Mouse (Mus musculus) ES-E14 (cell line): ENCODE results near the gene Abcg4. TPM values are rescaled to one million over a fixed set of nuclear protein-coding genes. Genes with fewer than 3 reads are reported as not detected.

ENCODE experiments used
- DNase-seq: peaks from one replicate; pipeline ENCODE4 v3.0.0-alpha.2; 2013; ENCODE audit warnings: low read depth, low spot score
- H3K27ac ChIP-seq: 2 replicates; pipeline ENCODE4 v1.5.1; 2012; ENCODE audit warnings: low read depth, mild to moderate bottlenecking, low read length, moderate library complexity, mixed read lengths; ENCODE audit not compliant: poor library complexity, insufficient read depth, severe bottlenecking
- H3K36me3 ChIP-seq: 2 replicates; pipeline ENCODE4 v1.6.1; 2012; ENCODE audit warnings: mild to moderate bottlenecking, low read length, moderate library complexity, mixed read lengths; ENCODE audit not compliant: control insufficient read depth, poor library complexity, insufficient read depth, severe bottlenecking
- H3K4me1 ChIP-seq, 2 experiments: fragments of 150-350 bp in 1 of 2; sonication (generic) in 1 of 2; 2 replicates each; pipeline ENCODE4 v1.6.1; 2012; ENCODE audit warnings: low read length in 2 of 2, mild to moderate bottlenecking in 1 of 2, mixed read lengths in 1 of 2; ENCODE audit not compliant: control insufficient read depth in 2 of 2, insufficient read depth in 2 of 2, poor library complexity in 1 of 2
- H3K4me3 ChIP-seq, 2 experiments: fragments of 150-350 bp in 1 of 2; sonication (generic) in 1 of 2; 2 replicates each; pipeline ENCODE4 v1.5.1; 2012; ENCODE audit warnings: low read length in 2 of 2, low read depth in 1 of 2, mild to moderate bottlenecking in 1 of 2, mixed read lengths in 1 of 2; ENCODE audit not compliant: insufficient read depth in 1 of 2, poor library complexity in 1 of 2, severe bottlenecking in 1 of 2
- H3K9ac ChIP-seq: 2 replicates; pipeline ENCODE4 v1.6.1; 2012; ENCODE audit warnings: low read depth, mild to moderate bottlenecking, low read length, mixed read lengths; ENCODE audit not compliant: poor library complexity, insufficient read depth, severe bottlenecking
- H3K9me3 ChIP-seq: fragments of 150-350 bp; sonication (generic); 2 replicates; pipeline ENCODE4 v1.6.1; 2012; ENCODE audit warnings: low read depth, mild to moderate bottlenecking, low read length; ENCODE audit not compliant: control insufficient read depth, insufficient read depth
- CHD2 ChIP-seq: IDR thresholded peaks from 2 replicates; pipeline ENCODE4 v1.6.1; 2014; ENCODE audit warnings: mild to moderate bottlenecking, low read depth, low read length, inconsistent platforms
- HCFC1 ChIP-seq: IDR thresholded peaks from 2 replicates; pipeline ENCODE4 v1.6.1; 2012; ENCODE audit warnings: low read length, inconsistent platforms, borderline replicate concordance; ENCODE audit not compliant: insufficient read depth
- MAFK ChIP-seq: IDR thresholded peaks from 2 replicates; pipeline ENCODE4 v1.6.1; 2014; ENCODE audit warnings: mild to moderate bottlenecking, low read depth, low read length, inconsistent platforms; ENCODE audit not compliant: insufficient read depth
- ZC3H11A ChIP-seq: IDR thresholded peaks from 2 replicates; pipeline ENCODE4 v1.6.1; 2012; ENCODE audit warnings: low read depth, mild to moderate bottlenecking, inconsistent platforms, low read length, borderline replicate concordance
- ZNF384 ChIP-seq: IDR thresholded peaks from 2 replicates; pipeline ENCODE4 v1.6.1; 2012; ENCODE audit warnings: low read depth, low read length, inconsistent platforms
- in situ Hi-C, 2 experiments: fragments of 600-800 bp; cut with MboI; formaldehyde crosslinking; loops; one replicate each; pipeline ENCODE4 v1.15.1; 2025; ENCODE audit warnings: low sequenced_read_pairs in 2 of 2, inconsistent platforms in 1 of 2; ENCODE audit not compliant: unreplicated experiment in 2 of 2
- total RNA-seq: library from RNA; depleted of rRNA; stranded (reverse); fragments of 300-350 nt; gene quantifications from 2 replicates; pipeline ENCODE4 v1.2.3, GENCODE M21; 2012

Abcg4 gene
- total RNA-seq, 1 experiment = 0.45 TPM

GRCm38 (mm10) chr9:44311136-44312134 is 23.0 kb upstream of the Abcg4 start:
- Histone ChIP-seq H3K36me3 (no peaks in the 10 kb centered on the region), H3K27ac (no peak overlapping the region), H3K4me3 (peak overlapping the region; percentile 20 to 22; a peak in 3 of 4 replicates), H3K9ac (0 out of 2 replicates have a peak overlapping the region, but pooled peaks have one; percentile 1), H3K9me3 (no peaks in the 10 kb centered on the region), H3K4me1 (peaks cover 1 to 24% of the 10 kb centered on the region in 2 experiments; a peak in 3 of 4 replicates)
- no peak for DNase-seq
- TF ChIP-seq ZNF384 (no peak), CHD2 (no peak), MAFK (no peak), ZC3H11A (no peak), HCFC1 (no peak)
- in situ Hi-C loops = no loop called here

GRCm38 (mm10) chr9:44310750-44311135 is 22.3 kb upstream of the Abcg4 start:
- Histone ChIP-seq H3K27ac (no peak overlapping the region), H3K9ac (0 out of 2 replicates have a peak overlapping the region, but pooled peaks have one; percentile 1)

GRCm38 (mm10) chr9:44309756-44310155 is 21.3 kb upstream of the Abcg4 start:
- Histone ChIP-seq H3K9ac (no peak overlapping the region), H3K27ac (no peak overlapping the region), H3K4me3 (no peak overlapping the region), H3K36me3 (no peaks in the 10 kb centered on the region), H3K4me1 (peaks cover 4 to 24% of the 10 kb centered on the region in 2 experiments), H3K9me3 (no peaks in the 10 kb centered on the region)
- TF ChIP-seq MAFK (no peak), ZNF384 (no peak), CHD2 (no peak), ZC3H11A (no peak), HCFC1 (no peak)
- in situ Hi-C loops = no loop called here
- no peak for DNase-seq

More at GRCm38 (mm10) chr9:44310750-44311135, 22.3 kb upstream of the Abcg4 start:
- in situ Hi-C loops = no loop called here
- H3K4me1 ChIP-seq = peaks cover 3 to 24% of the 10 kb centered on the region in 2 experiments
- no peak for TF ChIP-seq MAFK
- TF ChIP-seq ZNF384 = no peak
- no peak for TF ChIP-seq HCFC1
- no peak for TF ChIP-seq ZC3H11A
- no peak for TF ChIP-seq CHD2
- peak overlapping the region; percentile 20 to 22; a peak in 2 of 4 replicates for H3K4me3 ChIP-seq
- no peaks in the 10 kb centered on the region for H3K9me3 ChIP-seq
- H3K36me3 ChIP-seq = no peaks in the 10 kb centered on the region
- DNase-seq = no peak

GRCm38 (mm10) chr9:44307248-44307647 is 18.8 kb upstream of the Abcg4 start:
- no peak overlapping the region for H3K4me3 ChIP-seq
- no peak overlapping the region; the same call in 1 of the 2 replicates for H3K9ac ChIP-seq
- H3K27ac ChIP-seq = no peak overlapping the region
- in situ Hi-C loops = no loop called here
- peaks cover 6 to 26% of the 10 kb centered on the region in 2 experiments for H3K4me1 ChIP-seq
- peaks cover 2% of the 10 kb centered on the region for H3K36me3 ChIP-seq
- TF ChIP-seq CHD2 = no peak
- no peak for TF ChIP-seq ZC3H11A
- no peaks in the 10 kb centered on the region for H3K9me3 ChIP-seq
- no peak for DNase-seq
